Comparison of ENCODE assay signal across 8 mouse cellular contexts in the genomic region with DNA sequence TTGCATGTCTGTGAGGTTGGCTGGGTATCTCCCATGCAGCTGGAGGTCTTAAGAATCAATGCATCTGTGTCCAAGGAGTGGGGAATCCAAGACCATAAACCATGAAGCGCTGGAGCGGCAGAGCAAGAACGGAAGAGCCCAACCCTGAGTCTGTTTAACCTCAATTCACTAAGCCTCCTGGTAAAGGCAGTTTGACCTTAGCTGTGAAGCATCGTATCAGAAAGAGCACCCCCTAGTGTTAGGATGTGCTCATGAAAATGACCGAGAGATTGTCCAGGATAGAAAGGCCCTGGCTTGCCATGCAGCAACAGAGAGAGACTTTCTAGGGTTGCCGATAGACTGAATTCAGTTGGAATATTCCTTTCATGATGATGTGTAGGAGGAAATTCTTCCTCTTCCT.
DNase-seq lines count a peak whose midpoint lies in the region; ATAC-seq and TF ChIP-seq lines count a peak whose summit lies in the region.
"Had no signal": no experiment of that assay in that cellular context is flagged by ENCODE, and none has a peak within 500 bp of the region (broad histone marks: within the 10 kb centered on the region; RNA-seq: fewer than 3 reads in every experiment).

No protein-coding gene starts in this region.

- no peaks in the 10 kb centered on the region for H3K9me3 ChIP-seq in stomach, postnatal 0 days (ENCODE audit: control insufficient read depth, low read length)
- H3K9me3 ChIP-seq: neural tube, embryonic 12.5 days had no signal

- TF ChIP-seq CTCF in lung, adult 2 months (IDR thresholded peaks at IDR 0.05; ENCODE audit: insufficient read depth, low read length): 0 out of 2 replicates have a peak, but pooled peaks have one; percentile 11
- TF ChIP-seq CTCF in stomach, postnatal 0 days (IDR thresholded peaks at IDR 0.05; ENCODE audit: low read depth): peak; percentile 89

- H3K27ac ChIP-seq in stomach, postnatal 0 days (replicated peaks): no peak overlapping the region
- H3K27ac ChIP-seq: neural tube, embryonic 12.5 days had no signal

- H3K4me1 ChIP-seq in lung, adult 2 months (ENCODE audit: control insufficient read depth, insufficient read depth, low read length): peaks cover 2% of the 10 kb centered on the region
- no peaks in the 10 kb centered on the region for H3K4me1 ChIP-seq in stomach, postnatal 0 days (replicated peaks; ENCODE audit: control insufficient read depth, insufficient read depth)

- DNase-seq in left cerebral cortex, postnatal 25 days (ENCODE audit: low spot score in 2 of 2): peak; percentile 19 to 23
- DNase-seq in left cerebral cortex, adult 11 months (ENCODE audit: low spot score): no peak
- DNase-seq in Muller cell, postnatal 12 days (ENCODE audit: inconsistent ontology term): peak; percentile 18
- DNase-seq in c-Kit-positive CD71-positive TER-119-negative erythroid progenitor cells, embryonic 14.5 days (ENCODE audit: low read depth): peak; percentile 63
- peak; percentile 57 for DNase-seq in hindlimb bud, embryonic 11.5 days (ENCODE audit: extremely low spot score, low read depth, low spot score)
- peak; percentile 9 for DNase-seq in lung, adult 2 months
- peak; percentile 50 for DNase-seq in stomach, postnatal 0 days (ENCODE audit: low spot score)

- intact Hi-C loops in left cerebral cortex, postnatal 25 days (cut with DNase I): loop anchor here (5.0 kb wide), 1 partner anchor 101 kb away; no protein-coding TSS in a partner anchor

- H3K27me3 ChIP-seq in stomach, postnatal 0 days (ENCODE audit: control insufficient read depth, insufficient read depth, low read length): no peaks in the 10 kb centered on the region

- no peak overlapping the region for H3K4me2 ChIP-seq in stomach, postnatal 0 days (replicated peaks; ENCODE audit: low read depth)
- H3K4me2 ChIP-seq: neural tube, embryonic 12.5 days had no signal

- TF ChIP-seq EP300 in stomach, postnatal 0 days (optimal IDR thresholded peaks at IDR 0.05): no peak

- H3K4me3 ChIP-seq in lung, adult 2 months (replicated peaks; ENCODE audit: extremely low read depth, low read depth, low read length): no peak overlapping the region
- H3K4me3 ChIP-seq in stomach, postnatal 0 days (ENCODE audit: low read depth, low read length): no peak overlapping the region
- H3K4me3 ChIP-seq: neural tube, embryonic 12.5 days had no signal

- no peak overlapping the region for H3K9ac ChIP-seq in stomach, postnatal 0 days (ENCODE audit: low read length)
- H3K9ac ChIP-seq: neural tube, embryonic 12.5 days had no signal

- no peak for TF ChIP-seq POLR2A in lung, adult 2 months (IDR thresholded peaks at IDR 0.05; ENCODE audit: borderline replicate concordance, extremely low read depth, low read depth, low read length)

- WGBS in lung, adult 2 months: 23% methylated on average over 6 of the region's 6 CpGs
- 28% methylated on average over 6 of the region's 6 CpGs for WGBS in stomach, postnatal 0 days

- peaks cover 2% of the 10 kb centered on the region; the same call in 1 of the 2 replicates for H3K36me3 ChIP-seq in stomach, postnatal 0 days (ENCODE audit: control insufficient read depth, insufficient read depth, low read length)
- H3K36me3 ChIP-seq: neural tube, embryonic 12.5 days had no signal

- ATAC-seq in stomach, postnatal 0 days (ENCODE audit: low FRiP score, low TSS enrichment): peak; percentile 71
